Mouse (Mus musculus) heart, embryonic 13.5 days (tissue): Measurements from ENCODE around the gene Lin37. TPM values are rescaled to one million over a fixed set of nuclear protein-coding genes. Genes with fewer than 3 reads are reported as not detected.

Source experiments
- ATAC-seq: fragments of 200-750 bp; cut with Nextera tagmentation; 2 replicates; pipeline ENCODE4 v1.8.0; 2017; ENCODE audit warnings: moderate TSS enrichment; ENCODE audit not compliant: insufficient number of reproducible peaks, low FRiP score, low TSS enrichment; ENCODE audit errors: extremely low read depth
- H3K27ac ChIP-seq: fragments of 300-500 bp; sonication (generic); replicated peaks from 2 replicates; pipeline ENCODE4 v1.5.1; 2015; ENCODE audit warnings: moderate library complexity, mild to moderate bottlenecking, inconsistent platforms
- H3K27me3 ChIP-seq: fragments of 300-500 bp; sonication (generic); replicated peaks from 2 replicates; pipeline ENCODE4 v1.6.1; 2015; ENCODE audit warnings: mild to moderate bottlenecking, inconsistent platforms
- H3K36me3 ChIP-seq: fragments of 300-500 bp; sonication (generic); 2 replicates; pipeline ENCODE4 v1.6.1; 2015; ENCODE audit warnings: mild to moderate bottlenecking, inconsistent platforms
- H3K4me1 ChIP-seq: fragments of 300-500 bp; sonication (generic); 2 replicates; pipeline ENCODE4 v1.6.1; 2015; ENCODE audit warnings: inconsistent platforms
- H3K4me2 ChIP-seq: fragments of 300-500 bp; sonication (generic); 2 replicates; pipeline ENCODE4 v1.6.1; 2015; ENCODE audit warnings: inconsistent platforms, mild to moderate bottlenecking, moderate library complexity
- H3K4me3 ChIP-seq: fragments of 300-500 bp; sonication (generic); 2 replicates; pipeline ENCODE4 v1.5.1; 2015; ENCODE audit warnings: moderate library complexity, mild to moderate bottlenecking, inconsistent platforms
- H3K9ac ChIP-seq: fragments of 300-500 bp; sonication (generic); 2 replicates; pipeline ENCODE4 v1.6.1; 2015; ENCODE audit warnings: inconsistent platforms, mild to moderate bottlenecking, moderate library complexity
- H3K9me3 ChIP-seq: fragments of 300-500 bp; sonication (generic); 2 replicates; pipeline ENCODE4 v1.6.1; 2016; ENCODE audit warnings: inconsistent platforms
- WGBS: fragments of 180-500 bp; shearing (Covaris S2); methylation state at CpG from one replicate; pipeline ENCODE4 v1.1.7; 2015; ENCODE audit warnings: mixed read lengths; 5-methylcytosine and 5-hydroxymethylcytosine counted together
- polyA plus RNA-seq: library from polyadenylated mRNA; unstranded; fragments of >200 nt; fragmentation: Nextera tagmentation; extraction: Ambion mirVana; gene quantifications from 2 replicates; pipeline ENCODE4 v1.2.1, GENCODE M21; 2015

The Lin37 gene
- polyA plus RNA-seq, 1 experiment from 2014 or later, result 31.0 TPM

- Histone ChIP-seq H3K4me3 (peak overlapping the region; percentile 91), H3K4me1 (peaks cover 33% of the 10 kb centered on the region), H3K9me3 (no peaks in the 10 kb centered on the region), H3K9ac (peak overlapping the region; percentile 87), H3K27me3 (no peaks in the 10 kb centered on the region), H3K27ac (peak overlapping the region; percentile 98), H3K36me3 (peaks cover 43% of the 10 kb centered on the region), H3K4me2 (peak overlapping the region; percentile 85)
- no peak for ATAC-seq
- WGBS, result under 1% methylated on average over 27 of the region's 27 CpGs
These were observed 3.0 kb upstream of the Lin37 start for GRCm38 (mm10) chr7:30562526-30563116.

DNA sequence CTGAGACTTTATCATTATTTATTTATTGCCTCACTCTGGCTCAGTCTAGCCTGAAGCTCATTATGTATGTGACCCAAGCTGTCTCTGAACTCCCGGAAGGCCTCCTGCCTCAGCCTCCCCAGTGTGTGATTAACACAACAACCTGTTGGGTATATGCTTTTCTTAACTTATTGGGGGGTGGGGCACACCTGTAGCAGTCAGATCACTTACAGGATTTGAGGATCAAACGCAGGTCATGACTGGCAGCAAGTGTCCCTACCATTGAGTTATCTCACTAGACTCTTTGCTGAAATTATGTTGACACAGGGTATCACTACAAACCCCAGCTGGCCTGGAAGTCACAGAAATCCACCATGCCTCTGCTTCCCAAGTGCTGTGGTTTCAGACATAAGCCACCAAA is 658 bp upstream of the Lin37 start:
- 64% methylated on average over 2 of the region's 2 CpGs for WGBS
- H3K27me3 ChIP-seq, result no peaks in the 10 kb centered on the region
- ATAC-seq, result no peak
- peaks cover 33% of the 10 kb centered on the region for H3K4me1 ChIP-seq
- H3K9ac ChIP-seq, result peak overlapping the region; percentile 72
- peak overlapping the region; percentile 72 for H3K4me3 ChIP-seq
- H3K9me3 ChIP-seq, result no peaks in the 10 kb centered on the region
- peaks cover 43% of the 10 kb centered on the region for H3K36me3 ChIP-seq
- H3K4me2 ChIP-seq, result peak overlapping the region; percentile 98
- no peak overlapping the region; the same call in 1 of the 2 replicates for H3K27ac ChIP-seq

DNA sequence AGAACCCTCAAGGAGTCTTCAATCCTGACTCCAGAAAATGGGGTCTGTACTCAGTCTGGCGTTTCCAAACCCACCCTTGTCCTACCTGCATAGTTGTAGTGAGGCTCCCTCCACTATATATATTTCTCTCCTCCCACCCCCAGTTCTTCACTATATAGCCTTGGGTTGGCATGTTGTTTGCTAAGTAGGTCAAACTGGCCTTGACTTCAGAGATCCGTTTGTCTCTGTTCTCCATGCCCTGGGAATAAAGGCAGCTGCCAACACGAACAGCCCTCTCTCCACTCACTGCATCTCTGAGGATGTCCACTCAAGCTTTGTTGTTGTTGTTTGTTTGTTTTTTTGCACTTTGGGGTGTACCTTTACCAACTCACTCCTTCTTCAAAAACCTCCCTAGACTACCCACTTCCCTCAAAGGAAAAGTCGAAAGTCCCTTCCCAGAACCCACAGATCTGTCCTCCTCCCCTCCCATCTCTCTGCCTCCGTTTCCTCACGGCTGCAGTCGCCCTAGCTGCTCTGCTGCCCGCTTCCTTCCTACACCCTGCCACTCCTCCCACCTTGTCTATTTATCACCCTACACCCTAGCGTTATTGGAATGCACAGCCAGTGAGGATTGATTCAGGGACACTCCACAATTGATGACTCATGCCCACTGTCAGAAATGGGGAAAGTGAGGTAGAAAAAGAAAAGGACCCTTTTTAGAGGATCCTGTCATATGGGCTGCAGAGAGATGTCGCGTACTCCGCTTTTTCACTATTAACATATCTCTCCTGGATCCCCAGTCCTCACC is 789 bp downstream of the Lin37 start:
- Histone ChIP-seq H3K4me2 (peak overlapping the region; percentile 98), H3K36me3 (peaks cover 45% of the 10 kb centered on the region), H3K27me3 (no peaks in the 10 kb centered on the region), H3K9ac (peak overlapping the region; percentile 90), H3K4me1 (peaks cover 30% of the 10 kb centered on the region), H3K9me3 (no peaks in the 10 kb centered on the region), H3K4me3 (peak overlapping the region; percentile 72), H3K27ac (peak overlapping the region; percentile 61)
- ATAC-seq, result no peak
- 13% methylated on average over 12 of the region's 12 CpGs for WGBS

DNA sequence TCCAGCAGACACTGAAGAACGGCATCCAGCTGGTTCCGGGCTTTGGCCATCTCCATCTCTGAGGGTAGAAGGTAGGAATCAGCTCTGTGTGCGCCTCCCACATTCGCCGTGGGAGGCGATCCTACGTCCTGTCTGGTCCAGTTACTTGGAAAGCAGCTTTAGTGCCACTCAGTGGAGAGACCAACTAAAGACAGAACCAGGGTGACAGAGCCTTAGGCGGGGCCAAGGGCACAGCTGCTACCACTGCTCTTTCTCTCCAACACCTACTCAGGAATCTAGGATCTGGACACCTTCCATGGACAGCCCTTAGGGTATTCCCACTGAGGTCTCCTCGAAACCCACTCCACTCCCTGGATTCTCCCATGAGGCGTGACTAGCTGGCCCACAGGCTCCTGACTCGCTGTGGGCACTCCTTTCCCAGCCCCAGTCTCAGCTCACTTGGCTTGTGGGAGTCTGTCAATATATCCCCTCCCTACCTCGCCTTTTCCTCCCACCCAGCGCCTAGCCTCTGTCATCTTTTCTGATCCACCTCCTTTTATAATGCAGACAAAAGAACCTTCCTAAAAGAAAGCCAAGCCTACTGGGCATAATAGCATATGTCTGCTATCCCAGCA is 1.6 kb downstream of the Lin37 start:
- Histone ChIP-seq H3K9me3 (no peaks in the 10 kb centered on the region), H3K4me1 (peaks cover 36% of the 10 kb centered on the region), H3K27me3 (no peaks in the 10 kb centered on the region), H3K36me3 (peaks cover 45% of the 10 kb centered on the region), H3K4me3 (peak overlapping the region; percentile 72), H3K9ac (peak overlapping the region; percentile 90), H3K4me2 (peak overlapping the region; percentile 98), H3K27ac (no peak overlapping the region)
- WGBS, result 79% methylated on average over 13 of the region's 13 CpGs
- no peak for ATAC-seq

DNA sequence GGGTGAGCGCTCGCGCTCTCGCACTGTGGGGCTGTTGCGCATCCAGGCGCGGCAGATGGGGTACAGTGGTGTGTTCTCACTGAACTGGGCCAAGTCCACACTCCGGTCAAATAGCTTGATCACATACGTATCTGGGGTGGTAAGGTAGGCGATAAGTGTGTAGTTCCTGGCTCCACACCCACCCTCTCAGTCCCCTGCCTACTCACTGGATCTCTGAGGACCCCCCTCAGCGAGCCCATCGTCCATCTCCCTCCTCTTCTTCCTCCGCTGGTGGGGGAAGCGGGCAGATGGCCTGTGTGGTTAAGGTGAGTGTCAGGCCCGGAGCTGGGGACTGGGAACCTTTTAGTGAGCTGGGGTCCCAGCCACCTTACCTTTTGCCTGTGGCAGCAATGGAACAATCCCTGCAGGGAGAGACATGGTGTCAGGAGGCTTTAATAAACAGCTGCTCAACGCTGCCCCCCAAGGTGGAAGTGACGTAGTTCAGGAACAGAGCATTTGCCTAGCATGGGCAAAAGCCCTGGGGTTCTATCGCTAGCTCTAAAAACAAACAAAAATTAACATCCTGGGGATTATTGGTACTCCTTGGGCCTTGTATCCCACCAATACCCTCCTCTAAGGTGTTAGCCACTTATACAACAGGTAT is 2.6 kb downstream of the Lin37 start:
- Histone ChIP-seq H3K4me3 (no peak overlapping the region), H3K36me3 (peaks cover 45% of the 10 kb centered on the region), H3K4me1 (peaks cover 40% of the 10 kb centered on the region), H3K9ac (no peak overlapping the region), H3K9me3 (no peaks in the 10 kb centered on the region), H3K27me3 (no peaks in the 10 kb centered on the region), H3K27ac (no peak overlapping the region), H3K4me2 (no peak overlapping the region)
- ATAC-seq, result no peak
- WGBS, result 91% methylated on average over 18 of the region's 18 CpGs

GRCm38 (mm10) chr7:30553810-30554584 is 5.6 kb downstream of the Lin37 start:
- peaks cover 34% of the 10 kb centered on the region for H3K4me1 ChIP-seq
- peak overlapping the region; percentile 79 for H3K4me3 ChIP-seq
- H3K36me3 ChIP-seq, result peaks cover 47% of the 10 kb centered on the region
- ATAC-seq, result no peak
- 79% methylated on average over 22 of the region's 22 CpGs for WGBS
- peak overlapping the region; percentile 80 for H3K4me2 ChIP-seq
- peak overlapping the region; percentile 96 for H3K27ac ChIP-seq
- no peaks in the 10 kb centered on the region for H3K9me3 ChIP-seq
- no peaks in the 10 kb centered on the region for H3K27me3 ChIP-seq
- H3K9ac ChIP-seq, result peak overlapping the region; percentile 90

DNA sequence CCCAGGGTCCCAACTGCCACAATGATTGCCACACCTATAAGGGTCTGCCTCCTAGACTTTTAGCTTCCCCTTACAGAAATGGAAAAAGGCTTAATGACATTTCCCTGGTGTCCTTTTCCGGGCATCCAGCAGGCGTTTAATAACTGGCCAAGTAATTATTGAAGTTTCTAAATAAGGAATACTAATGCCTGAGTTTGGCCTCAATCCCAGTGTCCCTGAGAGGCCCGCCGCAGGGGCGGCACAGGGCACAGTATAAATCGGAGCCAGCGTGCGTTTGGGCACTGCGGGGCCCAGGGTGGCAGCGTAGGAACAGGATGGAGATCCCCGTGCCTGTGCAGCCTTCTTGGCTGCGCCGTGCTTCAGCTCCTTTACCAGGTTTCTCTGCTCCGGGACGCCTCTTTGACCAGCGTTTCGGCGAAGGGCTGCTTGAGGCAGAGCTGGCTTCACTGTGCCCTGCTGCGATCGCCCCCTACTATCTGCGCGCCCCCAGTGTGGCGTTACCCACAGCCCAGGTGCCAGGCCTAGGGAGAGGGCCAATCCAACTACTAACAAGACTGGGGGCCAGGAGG is 6.5 kb downstream of the Lin37 start:
- 3% methylated on average over 23 of the region's 23 CpGs for WGBS

GRCm38 (mm10) chr7:30552102-30553020 is 7.3 kb downstream of the Lin37 start, which contains the start of the genes Hspb6 and Proser3:
Gene Hspb6, plus strand, starts transcription at chr7:30552178.
Gene Proser3, minus strand, starts transcription at chr7:30552299.
- H3K27ac ChIP-seq, result peak within 1 kb of the TSS; percentile 96
- peak; percentile 89 for ATAC-seq
- peaks cover 20% of the 10 kb centered on the region for H3K4me1 ChIP-seq
- peak within 1 kb of the TSS; percentile 79 for H3K4me3 ChIP-seq
- peaks cover 57% of the 10 kb centered on the region for H3K36me3 ChIP-seq
- no peaks in the 10 kb centered on the region for H3K9me3 ChIP-seq
- no peaks in the 10 kb centered on the region for H3K27me3 ChIP-seq
- peak within 1 kb of the TSS; percentile 90 for H3K9ac ChIP-seq
- under 1% methylated on average over 44 of the region's 44 CpGs for WGBS
- H3K4me2 ChIP-seq, result peak within 1 kb of the TSS; percentile 80

More for the DNA sequence above, 6.5 kb downstream of the Lin37 start:
- Histone ChIP-seq H3K4me1 (peaks cover 25% of the 10 kb centered on the region), H3K36me3 (peaks cover 55% of the 10 kb centered on the region), H3K4me3 (peak overlapping the region; percentile 79), H3K4me2 (peak overlapping the region; percentile 80), H3K27ac (peak overlapping the region; percentile 96), H3K9me3 (no peaks in the 10 kb centered on the region), H3K9ac (peak overlapping the region; percentile 90), H3K27me3 (no peaks in the 10 kb centered on the region)
- no peak for ATAC-seq

GRCm38 (mm10) chr7:30551445-30552101 is 8.1 kb downstream of the Lin37 start:
- Histone ChIP-seq H3K4me2 (peak overlapping the region; percentile 80), H3K9me3 (no peaks in the 10 kb centered on the region), H3K27me3 (no peaks in the 10 kb centered on the region), H3K9ac (peak overlapping the region; percentile 87), H3K4me1 (peaks cover 20% of the 10 kb centered on the region), H3K4me3 (peak overlapping the region; percentile 79), H3K36me3 (peaks cover 56% of the 10 kb centered on the region), H3K27ac (peak overlapping the region; percentile 96)
- ATAC-seq, result peak; percentile 22; the same call in 1 of the 2 replicates
- WGBS, result 2% methylated on average over 10 of the region's 10 CpGs
